Mouse (Mus musculus): ENCODE results near the gene Ccser1. TPM values are rescaled to one million over a fixed set of nuclear protein-coding genes. Genes with fewer than 3 reads are reported as not detected.

Gene Ccser1
- polyA plus RNA-seq, 1 experiment, result 26.2 TPM

DNA sequence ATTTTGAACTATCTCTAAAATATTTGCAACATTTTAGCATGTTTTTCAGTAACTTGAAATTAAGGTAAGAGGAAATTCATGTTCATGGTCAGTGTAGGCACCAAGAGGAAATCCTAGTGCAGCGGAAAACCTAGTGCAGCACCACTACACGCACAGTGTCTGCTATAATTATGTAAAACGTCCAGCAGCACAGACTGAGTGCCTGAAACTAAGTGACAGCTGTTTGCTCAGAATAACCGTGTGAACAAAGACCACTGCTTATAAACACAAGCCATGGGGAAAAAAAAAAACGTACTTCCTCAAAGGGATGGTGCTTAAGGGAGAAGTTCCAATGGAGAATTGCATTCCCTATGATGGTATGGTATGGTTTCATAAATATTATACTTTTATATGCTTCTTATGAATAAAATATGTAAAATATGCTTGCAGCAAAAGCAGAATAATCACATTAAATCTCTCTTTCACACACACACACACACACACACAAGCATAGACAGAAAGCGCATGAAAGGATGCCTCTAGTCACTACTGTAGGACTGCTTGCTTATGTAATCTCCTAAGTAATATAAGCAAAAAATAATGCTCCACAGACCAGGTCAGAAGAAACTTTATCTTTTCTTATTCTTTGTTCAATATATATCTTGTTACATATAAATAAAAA lies 886.4 kb downstream of the Ccser1 start:
- DNase-seq (ENCODE audit: low read depth), result peak; percentile 72
- TF ChIP-seq POLR2A (IDR thresholded peaks at IDR 0.05; ENCODE audit: borderline replicate concordance, extremely low read depth, insufficient read depth, insufficient read length, poor library complexity, severe bottlenecking) (no peak), CTCF (IDR thresholded peaks at IDR 0.05; ENCODE audit: borderline replicate concordance, extremely low read depth, insufficient read depth, insufficient read length) (no peak)

DNA sequence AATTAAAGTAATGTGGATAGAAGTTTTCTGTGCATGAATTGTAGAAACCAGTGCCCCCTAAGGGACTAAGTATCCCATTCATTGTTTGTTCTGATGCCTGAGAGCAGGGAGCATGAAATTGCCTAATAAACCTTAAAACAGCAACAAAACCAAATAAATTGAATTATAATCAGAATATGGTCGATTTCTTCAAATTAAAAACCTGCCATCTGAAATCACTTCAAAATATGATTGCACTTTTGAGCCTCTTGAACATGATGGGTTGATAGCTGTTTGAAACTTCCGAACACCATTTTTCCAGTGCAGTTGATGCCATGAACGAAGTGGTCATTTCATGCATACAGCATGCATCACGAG lies 886.9 kb downstream of the Ccser1 start:
- no peak for DNase-seq (ENCODE audit: low read depth)
- TF ChIP-seq CTCF (IDR thresholded peaks at IDR 0.05; ENCODE audit: borderline replicate concordance, extremely low read depth, insufficient read depth, insufficient read length) (no peak), POLR2A (IDR thresholded peaks at IDR 0.05; ENCODE audit: borderline replicate concordance, extremely low read depth, insufficient read depth, insufficient read length, poor library complexity, severe bottlenecking) (no peak)

DNA sequence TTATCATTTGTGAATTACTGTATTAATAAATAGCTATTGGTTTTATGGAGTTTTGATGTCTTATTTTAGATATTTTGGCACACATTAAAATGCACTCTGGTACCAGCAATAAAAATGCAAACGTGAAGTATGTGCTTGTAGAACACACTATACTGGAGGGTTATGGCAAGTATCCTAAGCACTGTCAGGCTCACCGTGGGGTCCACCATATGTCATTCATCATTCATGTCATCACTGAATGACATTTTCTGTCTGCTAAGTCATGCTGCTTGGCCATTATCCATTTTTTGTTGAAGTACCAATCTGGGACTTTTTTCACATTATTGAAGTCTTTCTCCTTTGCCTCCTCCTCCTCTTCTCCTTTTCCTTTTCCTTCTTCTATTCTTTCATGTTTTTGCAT lies 925.3 kb downstream of the Ccser1 start:
- DNase-seq (ENCODE audit: low read depth), result peak; percentile 59

GRCm38 (mm10) chr6:62132531-62132930 lies 952.4 kb downstream of the Ccser1 start:
- TF ChIP-seq POLR2A (IDR thresholded peaks at IDR 0.05; ENCODE audit: borderline replicate concordance, extremely low read depth, insufficient read depth, insufficient read length, poor library complexity, severe bottlenecking), result no peak
- no peak for TF ChIP-seq CTCF (IDR thresholded peaks at IDR 0.05; ENCODE audit: borderline replicate concordance, extremely low read depth, insufficient read depth, insufficient read length)
- peak; percentile 11 for DNase-seq (ENCODE audit: low read depth)

More for the DNA sequence above, 925.3 kb downstream of the Ccser1 start:
- TF ChIP-seq POLR2A (IDR thresholded peaks at IDR 0.05; ENCODE audit: borderline replicate concordance, extremely low read depth, insufficient read depth, insufficient read length, poor library complexity, severe bottlenecking), result no peak
- TF ChIP-seq CTCF (IDR thresholded peaks at IDR 0.05; ENCODE audit: borderline replicate concordance, extremely low read depth, insufficient read depth, insufficient read length), result no peak

DNA sequence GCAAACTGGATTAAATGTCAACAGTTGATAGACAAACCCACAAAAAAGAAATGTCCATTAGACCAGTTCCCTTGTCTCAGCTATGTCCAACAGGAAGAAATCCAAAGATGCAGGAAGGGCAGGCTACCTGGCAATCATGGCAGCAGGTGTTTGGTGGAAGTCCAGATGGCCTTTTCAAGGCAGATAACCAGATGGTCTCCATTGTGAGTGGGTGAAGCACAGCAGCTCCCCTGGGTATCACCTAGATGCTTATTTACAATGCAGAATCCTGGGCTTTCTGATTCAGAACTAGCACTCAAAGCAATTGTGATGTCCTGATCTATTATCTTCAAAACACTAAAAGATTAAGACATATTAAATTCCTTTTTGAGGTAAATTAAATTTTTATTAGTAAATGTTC lies 980.2 kb downstream of the Ccser1 start:
- TF ChIP-seq CTCF (IDR thresholded peaks at IDR 0.05; ENCODE audit: borderline replicate concordance, extremely low read depth, insufficient read depth, insufficient read length), result no peak
- no peak for TF ChIP-seq POLR2A (IDR thresholded peaks at IDR 0.05; ENCODE audit: borderline replicate concordance, extremely low read depth, insufficient read depth, insufficient read length, poor library complexity, severe bottlenecking)
- peak; percentile 39 for DNase-seq (ENCODE audit: low read depth)

GRCm38 (mm10) chr6:62162596-62162995 lies 982.5 kb downstream of the Ccser1 start:
- peak; percentile 84 for DNase-seq (ENCODE audit: low read depth)

DNA sequence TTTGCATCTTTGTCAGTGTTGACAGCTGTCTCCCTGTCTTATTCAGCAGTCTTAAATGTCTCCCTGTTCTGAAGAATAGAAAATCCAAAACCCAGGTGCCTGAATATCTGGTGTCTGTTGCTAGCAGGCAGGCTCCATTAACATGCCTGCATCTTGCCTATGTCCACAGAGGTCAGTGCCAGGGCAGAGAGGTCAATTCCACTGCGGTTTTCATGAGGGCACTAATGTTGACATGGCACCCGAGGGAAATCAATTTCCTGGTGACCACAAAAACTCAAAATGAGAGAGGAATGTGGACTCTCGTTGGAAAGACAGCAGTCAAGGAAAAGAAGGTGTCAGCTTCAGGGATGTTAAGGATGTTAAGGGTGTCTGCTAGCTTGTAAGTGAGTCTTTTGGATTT lies 983.7 kb downstream of the Ccser1 start:
- no peak for DNase-seq (ENCODE audit: low read depth)
- TF ChIP-seq CTCF (IDR thresholded peaks at IDR 0.05; ENCODE audit: borderline replicate concordance, extremely low read depth, insufficient read depth, insufficient read length), result no peak
- no peak for TF ChIP-seq POLR2A (IDR thresholded peaks at IDR 0.05; ENCODE audit: borderline replicate concordance, extremely low read depth, insufficient read depth, insufficient read length, poor library complexity, severe bottlenecking)

More at GRCm38 (mm10) chr6:62162596-62162995, 982.5 kb downstream of the Ccser1 start:
- TF ChIP-seq POLR2A (IDR thresholded peaks at IDR 0.05; ENCODE audit: borderline replicate concordance, extremely low read depth, insufficient read depth, insufficient read length, poor library complexity, severe bottlenecking) (no peak), CTCF (IDR thresholded peaks at IDR 0.05; ENCODE audit: borderline replicate concordance, extremely low read depth, insufficient read depth, insufficient read length) (no peak)

- no peak for TF ChIP-seq CTCF (IDR thresholded peaks at IDR 0.05; ENCODE audit: borderline replicate concordance, extremely low read depth, insufficient read depth, insufficient read length)
- DNase-seq (ENCODE audit: low read depth), result peak; percentile 76
Measured at GRCm38 (mm10) chr6:62196496-62197188, 1016.5 kb downstream of the Ccser1 start.

DNA sequence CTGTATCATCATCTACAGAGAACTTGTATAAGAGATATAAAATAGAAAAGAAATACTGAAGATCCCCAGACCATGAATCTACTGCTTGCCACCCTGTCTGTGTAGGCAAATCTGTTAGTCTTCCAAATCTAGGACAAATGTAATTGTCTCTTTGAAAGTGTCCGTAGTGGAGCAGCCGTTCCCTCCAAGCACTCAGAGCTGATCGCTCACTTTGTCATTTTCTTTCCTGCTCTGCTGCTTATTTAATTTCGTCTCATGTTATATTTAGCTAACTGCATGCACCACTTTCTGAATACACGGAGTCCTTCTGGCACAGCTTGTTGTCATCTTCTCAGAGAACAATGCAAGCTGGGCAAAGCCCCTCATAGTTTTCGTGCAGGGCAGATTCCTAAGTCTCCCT lies 1018.6 kb downstream of the Ccser1 start:
- DNase-seq (ENCODE audit: low read depth), result no peak
- TF ChIP-seq CTCF (IDR thresholded peaks at IDR 0.05; ENCODE audit: borderline replicate concordance, extremely low read depth, insufficient read depth, insufficient read length), result no peak
- no peak for TF ChIP-seq POLR2A (IDR thresholded peaks at IDR 0.05; ENCODE audit: borderline replicate concordance, extremely low read depth, insufficient read depth, insufficient read length, poor library complexity, severe bottlenecking)

- DNase-seq (ENCODE audit: low read depth), result peak; percentile 31
- TF ChIP-seq CTCF (IDR thresholded peaks at IDR 0.05; ENCODE audit: borderline replicate concordance, extremely low read depth, insufficient read depth, insufficient read length), result no peak
- TF ChIP-seq POLR2A (IDR thresholded peaks at IDR 0.05; ENCODE audit: borderline replicate concordance, extremely low read depth, insufficient read depth, insufficient read length, poor library complexity, severe bottlenecking), result no peak
Measured at GRCm38 (mm10) chr6:62205013-62205412, 1024.9 kb downstream of the Ccser1 start.

DNA sequence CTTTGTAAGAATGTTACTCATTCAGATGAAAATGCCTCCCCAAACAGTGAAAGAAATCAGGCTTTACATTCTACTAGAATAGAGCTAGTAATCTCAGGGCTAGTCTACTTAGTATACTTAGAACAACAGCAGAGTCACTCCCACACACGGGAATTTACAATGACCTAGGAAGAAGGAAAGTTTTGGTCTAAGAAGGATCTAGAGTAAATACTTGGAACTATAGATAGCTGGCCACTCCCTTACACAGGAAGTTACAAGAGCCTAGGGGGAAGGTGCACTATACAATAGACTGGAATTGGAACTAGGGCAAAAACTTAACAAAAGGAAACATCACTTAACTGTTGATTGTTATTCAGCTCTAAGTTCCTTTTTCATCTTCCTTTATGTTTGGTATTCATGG lies 1041.7 kb downstream of the Ccser1 start:
- TF ChIP-seq POLR2A (IDR thresholded peaks at IDR 0.05; ENCODE audit: borderline replicate concordance, extremely low read depth, insufficient read depth, insufficient read length, poor library complexity, severe bottlenecking) (no peak), CTCF (IDR thresholded peaks at IDR 0.05; ENCODE audit: borderline replicate concordance, extremely low read depth, insufficient read depth, insufficient read length) (no peak)
- DNase-seq (ENCODE audit: low read depth), result no peak

DNA sequence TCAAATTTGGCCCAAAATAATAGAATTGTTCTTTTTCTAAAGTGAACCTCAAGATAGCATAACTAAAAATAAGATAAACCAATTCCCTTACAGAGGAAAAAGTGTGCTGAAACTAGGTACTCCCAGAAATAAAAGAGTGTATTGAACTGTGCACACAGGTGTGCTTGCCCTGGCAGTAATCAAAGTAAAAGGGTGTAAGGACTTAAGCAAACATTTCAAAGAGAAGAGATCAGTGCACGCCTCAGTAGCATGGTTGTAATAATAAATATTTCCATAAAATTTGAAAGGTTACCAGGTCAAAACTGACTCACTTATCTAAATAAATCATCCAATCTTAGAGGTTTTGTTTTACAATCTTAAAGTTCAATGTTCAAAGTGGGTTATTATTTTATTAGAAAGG lies 1083.8 kb downstream of the Ccser1 start:
- no peak for DNase-seq (ENCODE audit: low read depth)

More for the DNA sequence above, 1083.8 kb downstream of the Ccser1 start:
- TF ChIP-seq POLR2A (IDR thresholded peaks at IDR 0.05; ENCODE audit: borderline replicate concordance, extremely low read depth, insufficient read depth, insufficient read length, poor library complexity, severe bottlenecking) (no peak), CTCF (IDR thresholded peaks at IDR 0.05; ENCODE audit: borderline replicate concordance, extremely low read depth, insufficient read depth, insufficient read length) (no peak)

Data from brain, embryonic 14.5 days (tissue).